Mouse (Mus musculus) myocyte (in vitro differentiated cells): ENCODE data around the gene Letmd1. TPM values are rescaled to one million over a fixed set of nuclear protein-coding genes. Genes with fewer than 3 reads are reported as not detected.

ENCODE experiments used
- H3K27me3 ChIP-seq: one replicate; pipeline ENCODE4 v1.6.1; 2011; ENCODE audit not compliant: control insufficient read depth, insufficient read depth, insufficient read length
- H3K36me3 ChIP-seq: one replicate; pipeline ENCODE4 v1.6.1; 2011; ENCODE audit not compliant: control insufficient read depth, insufficient read depth
- H3K4me2 ChIP-seq: one replicate; pipeline ENCODE4 v1.6.1; 2011; ENCODE audit warnings: low read depth, control low read depth
- H3K4me3 ChIP-seq: one replicate; pipeline ENCODE4 v1.5.1; 2011; ENCODE audit warnings: mild to moderate bottlenecking, control low read depth, moderate library complexity
- H3K79me2 ChIP-seq: one replicate; pipeline ENCODE4 v1.6.1; 2011; ENCODE audit not compliant: control insufficient read depth, insufficient read depth
- H3ac ChIP-seq: one replicate; pipeline ENCODE4 v1.6.1; 2011; ENCODE audit not compliant: control insufficient read depth, insufficient read length
- CEBPB ChIP-seq: IDR thresholded peaks from 2 replicates; pipeline ENCODE4 v1.6.1; 2011; ENCODE audit warnings: mild to moderate bottlenecking, moderate library complexity; ENCODE audit not compliant: poor library complexity, insufficient read depth, severe bottlenecking
- E2F4 ChIP-seq: IDR thresholded peaks from one replicate; pipeline ENCODE4 v1.6.1; 2011; ENCODE audit warnings: mild to moderate bottlenecking, control low read depth, moderate library complexity; ENCODE audit not compliant: insufficient read depth
- MAX ChIP-seq: IDR thresholded peaks from one replicate; pipeline ENCODE4 v1.6.1; 2011; ENCODE audit warnings: low read depth, mild to moderate bottlenecking, control low read depth
- MYOD1 ChIP-seq, 3 experiments: IDR thresholded peaks; one replicate each; pipeline ENCODE4 v1.6.1; 2011; ENCODE audit warnings: control low read depth in 2 of 3, low read depth in 2 of 3, mild to moderate bottlenecking in 2 of 3, moderate library complexity in 1 of 3; ENCODE audit not compliant: insufficient read length in 2 of 3, control insufficient read depth in 1 of 3
- MYOG ChIP-seq, 3 experiments: IDR thresholded peaks; one replicate each; pipeline ENCODE4 v1.6.1; 2011; ENCODE audit warnings: control low read depth in 2 of 3, low read depth in 2 of 3, mild to moderate bottlenecking in 2 of 3; ENCODE audit not compliant: insufficient read length in 2 of 3, control insufficient read depth in 1 of 3, insufficient read depth in 1 of 3
- POLR2A ChIP-seq: IDR thresholded peaks from one replicate; pipeline ENCODE4 v1.6.1; 2011; ENCODE audit warnings: low read depth, mild to moderate bottlenecking, control low read depth, moderate library complexity; ENCODE audit not compliant: insufficient read length
- POLR2AphosphoS2 ChIP-seq: IDR thresholded peaks from one replicate; pipeline ENCODE4 v1.6.1; 2011; ENCODE audit warnings: low read depth, control low read depth; ENCODE audit not compliant: insufficient read length
- REST ChIP-seq: IDR thresholded peaks from one replicate; pipeline ENCODE4 v1.6.1; 2011; ENCODE audit warnings: mild to moderate bottlenecking, control low read depth, moderate library complexity; ENCODE audit not compliant: insufficient read depth, insufficient read length
- SRF ChIP-seq: IDR thresholded peaks from one replicate; pipeline ENCODE4 v1.6.1; 2011; ENCODE audit warnings: low read depth; ENCODE audit not compliant: control insufficient read depth, insufficient read length
- TCF12 ChIP-seq: IDR thresholded peaks from one replicate; pipeline ENCODE4 v1.6.1; 2011; ENCODE audit warnings: mild to moderate bottlenecking, control low read depth; ENCODE audit not compliant: poor library complexity, insufficient read depth, severe bottlenecking
- TCF3 ChIP-seq: IDR thresholded peaks from one replicate; pipeline ENCODE4 v1.6.1; 2011; ENCODE audit warnings: low read depth, control low read depth; ENCODE audit not compliant: insufficient read length
- USF1 ChIP-seq: IDR thresholded peaks from one replicate; pipeline ENCODE4 v1.6.1; 2011; ENCODE audit warnings: low read depth, mild to moderate bottlenecking, control low read depth, moderate library complexity
- polyA plus RNA-seq: library from polyadenylated mRNA; unstranded; fragments of >200 nt; fragmentation: generic; extraction: Trizol; gene quantifications from one replicate; pipeline ENCODE4 v1.2.1, GENCODE M21; 2012; ENCODE audit warnings: missing spikeins

Gene Letmd1
- polyA plus RNA-seq, 1 experiment, result 24.8 TPM

- Histone ChIP-seq H3ac (no peak overlapping the region), H3K4me3 (no peak overlapping the region), H3K4me2 (no peak overlapping the region), H3K79me2 (no peaks in the 10 kb centered on the region), H3K36me3 (no peaks in the 10 kb centered on the region), H3K27me3 (no peaks in the 10 kb centered on the region)
- no peak for TF ChIP-seq POLR2A
- TF ChIP-seq USF1, result no peak
- no peak for TF ChIP-seq MAX
Observed at GRCm38 (mm10) chr15:100436518-100436917, 32.3 kb upstream of the Letmd1 start.

GRCm38 (mm10) chr15:100443126-100443922 lies 25.5 kb upstream of the Letmd1 start:
- Histone ChIP-seq H3K4me2 (peak overlapping the region; percentile 88), H3K4me3 (peak overlapping the region; percentile 27), H3K36me3 (no peaks in the 10 kb centered on the region), H3ac (no peak overlapping the region), H3K27me3 (no peaks in the 10 kb centered on the region), H3K79me2 (no peaks in the 10 kb centered on the region)
- TF ChIP-seq POLR2AphosphoS2, result peak; percentile 49
- no peak for TF ChIP-seq MYOG (IDR thresholded peaks at IDR 0.05; ENCODE audit: control insufficient read depth in 1 of 3, insufficient read depth in 1 of 3, insufficient read length in 2 of 3, low read depth in 2 of 3)
- no peak for TF ChIP-seq MYOD1 (IDR thresholded peaks at IDR 0.05; ENCODE audit: control insufficient read depth in 1 of 3, insufficient read length in 2 of 3, low read depth in 2 of 3)
- TF ChIP-seq SRF, result no peak
- TF ChIP-seq REST, result no peak
- 0 out of 2 replicates have a peak, but pooled peaks have one; percentile 2 for TF ChIP-seq CEBPB
- no peak for TF ChIP-seq TCF3
- no peak for TF ChIP-seq USF1
- TF ChIP-seq TCF12, result no peak
- peak; percentile 50 for TF ChIP-seq POLR2A
- TF ChIP-seq MAX, result no peak
- TF ChIP-seq E2F4, result no peak

DNA sequence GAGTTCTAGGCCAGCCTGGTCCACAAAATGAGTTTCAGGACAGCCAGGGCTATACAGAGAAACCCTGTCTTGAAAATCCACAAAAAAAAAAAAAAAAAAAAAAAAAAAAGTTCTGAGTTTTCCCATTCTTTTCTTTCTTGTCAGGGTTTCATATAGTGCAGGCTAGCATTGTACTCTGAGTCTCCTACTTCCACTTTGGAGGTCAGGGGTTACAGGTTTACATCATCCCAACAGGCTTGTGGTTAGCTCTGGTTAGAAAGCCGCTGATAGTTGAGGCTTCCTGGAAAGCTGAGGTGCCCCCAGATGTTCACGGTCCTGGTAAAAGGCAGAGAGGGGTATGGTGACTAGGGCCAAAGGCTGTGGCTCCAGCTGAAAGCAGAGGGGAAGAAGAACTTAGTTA lies 21.9 kb upstream of the Letmd1 start:
- H3K4me2 ChIP-seq, result no peak overlapping the region
- H3ac ChIP-seq, result no peak overlapping the region
- no peaks in the 10 kb centered on the region for H3K79me2 ChIP-seq
- H3K4me3 ChIP-seq, result no peak overlapping the region
- no peaks in the 10 kb centered on the region for H3K27me3 ChIP-seq
- H3K36me3 ChIP-seq, result no peaks in the 10 kb centered on the region
- TF ChIP-seq TCF3 (no peak), CEBPB (no peak), TCF12 (no peak), POLR2A (no peak), REST (no peak), POLR2AphosphoS2 (no peak), E2F4 (no peak), MYOG (IDR thresholded peaks at IDR 0.05; ENCODE audit: control insufficient read depth in 1 of 3, insufficient read depth in 1 of 3, insufficient read length in 2 of 3, low read depth in 2 of 3) (no peak), USF1 (no peak), MYOD1 (IDR thresholded peaks at IDR 0.05; ENCODE audit: control insufficient read depth in 1 of 3, insufficient read length in 2 of 3, low read depth in 2 of 3) (no peak), MAX (no peak), SRF (no peak)

- Histone ChIP-seq H3K27me3 (no peaks in the 10 kb centered on the region), H3K79me2 (no peaks in the 10 kb centered on the region), H3K4me3 (no peak overlapping the region), H3ac (no peak overlapping the region), H3K4me2 (no peak overlapping the region), H3K36me3 (no peaks in the 10 kb centered on the region)
- TF ChIP-seq REST (no peak), TCF3 (no peak), MYOD1 (IDR thresholded peaks at IDR 0.05; ENCODE audit: control insufficient read depth in 1 of 3, insufficient read length in 2 of 3, low read depth in 2 of 3) (no peak)
Observed at GRCm38 (mm10) chr15:100448572-100448971, 20.3 kb upstream of the Letmd1 start.

DNA sequence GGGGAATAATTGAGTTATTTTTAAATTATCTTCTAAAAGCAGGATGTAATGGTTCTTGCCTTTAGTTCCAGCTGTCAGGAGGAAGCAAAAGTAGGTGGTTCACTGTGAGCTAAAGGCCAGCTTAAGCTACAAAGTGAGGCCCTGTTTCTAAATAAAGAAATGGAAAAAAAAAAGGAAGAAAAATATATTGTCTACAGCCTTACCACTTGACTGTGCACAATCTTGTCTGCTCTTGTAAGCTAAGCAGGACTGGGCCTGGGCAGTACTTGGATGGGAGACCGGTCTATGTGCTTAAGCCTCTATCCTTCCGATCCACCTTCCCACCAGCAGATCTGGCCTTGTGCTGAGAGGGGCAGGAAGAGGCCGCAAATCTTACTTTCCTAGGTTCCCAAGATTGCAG lies 19.3 kb upstream of the Letmd1 start:
- Histone ChIP-seq H3K27me3 (no peaks in the 10 kb centered on the region), H3K4me3 (no peak overlapping the region), H3K4me2 (no peak overlapping the region), H3K36me3 (no peaks in the 10 kb centered on the region), H3ac (no peak overlapping the region), H3K79me2 (no peaks in the 10 kb centered on the region)
- TF ChIP-seq TCF3, result no peak
- TF ChIP-seq POLR2A, result no peak
- no peak for TF ChIP-seq MAX
- no peak for TF ChIP-seq MYOG (IDR thresholded peaks at IDR 0.05; ENCODE audit: control insufficient read depth in 1 of 3, insufficient read depth in 1 of 3, insufficient read length in 2 of 3, low read depth in 2 of 3)
- no peak for TF ChIP-seq MYOD1 (IDR thresholded peaks at IDR 0.05; ENCODE audit: control insufficient read depth in 1 of 3, insufficient read length in 2 of 3, low read depth in 2 of 3)
- TF ChIP-seq POLR2AphosphoS2, result no peak
- no peak for TF ChIP-seq USF1
- no peak for TF ChIP-seq TCF12
- TF ChIP-seq E2F4, result no peak
- no peak for TF ChIP-seq SRF
- TF ChIP-seq CEBPB, result no peak
- no peak for TF ChIP-seq REST
